In the genomic region with DNA sequence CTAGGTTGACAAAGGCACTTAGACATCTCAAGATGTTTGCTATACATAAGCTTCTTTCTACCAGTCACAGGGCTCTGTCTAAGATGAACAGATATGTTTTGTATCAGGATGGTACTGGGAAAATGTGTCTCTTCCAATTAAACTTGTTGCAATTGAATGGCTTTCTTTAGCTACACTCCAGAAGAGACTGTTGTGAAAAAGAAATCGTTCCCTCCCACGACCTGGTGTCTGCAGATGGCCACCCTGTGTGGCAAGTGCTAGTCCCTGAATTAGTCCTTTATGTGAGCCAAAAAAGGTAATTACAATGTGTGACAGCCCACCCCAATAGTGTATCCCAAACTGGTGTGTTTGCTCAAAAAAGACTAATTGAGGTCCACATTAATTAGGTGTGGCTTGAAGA, we compare ENCODE assay signal across 20 mouse cellular contexts.
DNase-seq lines count a peak whose midpoint lies in the region; TF ChIP-seq lines count a peak whose summit lies in the region.
"Had no signal": no experiment of that assay in that cellular context is flagged by ENCODE, and none has a peak within 500 bp of the region (broad histone marks: within the 10 kb centered on the region; RNA-seq: fewer than 3 reads in every experiment).

No protein-coding gene starts in this region.

- intact Hi-C loops in left cerebral cortex, postnatal 14 days (cut with DNase I): no loop called here

- no peak overlapping the region for H3K4me3 ChIP-seq in cortical plate, adult 2 months (ENCODE audit: insufficient read depth, low read length)
- H3K4me3 ChIP-seq: embryonic facial prominence, embryonic 15.5 days; erythroblast, embryonic 14.5 days; forebrain, embryonic 10.5 days; heart, embryonic 15.5 days; hindbrain, embryonic 10.5 days; intestine, embryonic 15.5 days had no signal

- peak overlapping the region; percentile 32; the same call in 1 of the 2 replicates for H3K27ac ChIP-seq in cortical plate, adult 2 months (ENCODE audit: insufficient read depth, low read length)
- H3K27ac ChIP-seq: embryonic facial prominence, embryonic 15.5 days; forebrain, embryonic 10.5 days; heart, embryonic 15.5 days; hindbrain, embryonic 10.5 days; hindbrain, embryonic 14.5 days; intestine, embryonic 15.5 days had no signal

- H3K4me1 ChIP-seq in cortical plate, adult 2 months (ENCODE audit: control insufficient read depth, insufficient read depth, low read length): peaks cover 8% of the 10 kb centered on the region
- H3K4me1 ChIP-seq: embryonic facial prominence, embryonic 15.5 days; forebrain, embryonic 10.5 days; heart, embryonic 15.5 days; hindbrain, embryonic 10.5 days; intestine, embryonic 15.5 days had no signal

- no peak for TF ChIP-seq POLR2A in cortical plate, adult 2 months (IDR thresholded peaks at IDR 0.05; ENCODE audit: extremely low read depth, insufficient read depth, low read length)

- TF ChIP-seq CTCF in cortical plate, adult 2 months (IDR thresholded peaks at IDR 0.05; ENCODE audit: extremely low read depth, insufficient read depth, low read length): no peak

- peak; percentile 35 to 45 for DNase-seq in frontal cortex, adult 2 months (ENCODE audit: extremely low spot score in 1 of 2, low spot score in 1 of 2)
- no peak for DNase-seq in frontal cortex, postnatal 14 days (ENCODE audit: low spot score in 2 of 2)
- DNase-seq in left cerebral cortex, postnatal 14 days (ENCODE audit: low spot score in 2 of 2): peak; percentile 22 to 49
- DNase-seq in left cerebral cortex, adult 18-20 months (ENCODE audit: low spot score in 2 of 2): no peak
- DNase-seq in brain, adult 2 months (ENCODE audit: low read depth, low spot score): peak; percentile 67
- DNase-seq in spleen, postnatal 36 days (ENCODE audit: low spot score in 2 of 2): no peak
- DNase-seq: adrenal gland, adult 2 months; adrenal gland, postnatal 25 days; cerebellum, adult 2 months; cerebellum, postnatal 10 days; embryo, embryonic 11 days; heart, adult 18-20 months had no signal

Comparison
In these comparisons a context has a peak if more than half of its experiments do, and no peak if none do; other contexts are left out.
1. DNase-seq: peak in frontal cortex, adult 2 months (2 of 2), left cerebral cortex, postnatal 14 days (2 of 2) and brain, adult 2 months (single experiment); none in frontal cortex, postnatal 14 days (0 of 2), left cerebral cortex, adult 18-20 months (0 of 2) and spleen, postnatal 36 days (0 of 2).